20 mouse cellular contexts compared by ENCODE assay signal in genomic region chr11:115244840-115245239, GRCm38 (mm10). TPM values are rescaled to one million over a fixed set of nuclear protein-coding genes. Genes with fewer than 3 reads are reported as not detected.
A peak's percentile ranks its signal among the peaks of the same experiment; 100 is the strongest.
DNase-seq lines count a peak whose midpoint lies in the region; ATAC-seq and TF ChIP-seq lines count a peak whose summit lies in the region.
"Had no signal": no experiment of that assay in that cellular context is flagged by ENCODE, and none has a peak within 500 bp of the region (broad histone marks: within the 10 kb centered on the region; RNA-seq: fewer than 3 reads in every experiment).

No protein-coding gene starts in this region.

- peaks cover 55% of the 10 kb centered on the region for H3K4me1 ChIP-seq in kidney, embryonic 15.5 days
- H3K4me1 ChIP-seq in lung, embryonic 15.5 days: peaks cover 3% of the 10 kb centered on the region

- H3K9ac ChIP-seq in kidney, embryonic 15.5 days: no peak overlapping the region
- no peak overlapping the region for H3K9ac ChIP-seq in lung, embryonic 15.5 days
- H3K9ac ChIP-seq: limb, embryonic 13.5 days had no signal

- no peak for ATAC-seq in kidney, embryonic 15.5 days (replicated peaks; ENCODE audit: low FRiP score)
- peak; percentile 20 for ATAC-seq in Patski
- peak; percentile 23; the same call in 1 of the 2 replicates for ATAC-seq in lung, embryonic 15.5 days (ENCODE audit: borderline replicate concordance, extremely low read depth, low FRiP score, low TSS enrichment)
- ATAC-seq: forebrain, embryonic 16.5 days; hindbrain, postnatal 0 days had no signal

- H3K27me3 ChIP-seq in kidney, embryonic 15.5 days: peaks cover 94% of the 10 kb centered on the region
- H3K27me3 ChIP-seq in Patski: peaks cover 13% of the 10 kb centered on the region
- peaks cover 44% of the 10 kb centered on the region for H3K27me3 ChIP-seq in lung, embryonic 15.5 days

- peaks cover 13% of the 10 kb centered on the region for H3K36me3 ChIP-seq in kidney, embryonic 15.5 days
- no peaks in the 10 kb centered on the region for H3K36me3 ChIP-seq in lung, embryonic 15.5 days

- H3K9me3 ChIP-seq in kidney, embryonic 15.5 days (replicated peaks): no peaks in the 10 kb centered on the region
- no peaks in the 10 kb centered on the region for H3K9me3 ChIP-seq in lung, embryonic 15.5 days
- H3K9me3 ChIP-seq: limb, embryonic 13.5 days had no signal

- no peak overlapping the region for H3K27ac ChIP-seq in kidney, embryonic 15.5 days
- H3K27ac ChIP-seq in lung, embryonic 15.5 days: no peak overlapping the region
- H3K27ac ChIP-seq: hindbrain, postnatal 0 days; limb, embryonic 13.5 days had no signal

- 70% methylated on average over 8 of the region's 8 CpGs for WGBS in kidney, embryonic 15.5 days
- 63% methylated on average over 8 of the region's 8 CpGs for WGBS in lung, embryonic 15.5 days

- no peak overlapping the region for H3K4me2 ChIP-seq in kidney, embryonic 15.5 days
- H3K4me2 ChIP-seq in lung, embryonic 15.5 days: no peak overlapping the region
- H3K4me2 ChIP-seq: limb, embryonic 13.5 days had no signal

- in situ Hi-C loops in Patski (cut with MboI; ENCODE audit: low pct_unique_long_range_greater_than_20kb): no loop called here

- peak; percentile 37 for DNase-seq in kidney, adult 18-20 months
- DNase-seq in Patski (ENCODE audit: low read depth, low spot score) (no peak), liver (peak; percentile 54)
- DNase-seq in thymus, postnatal 4 days: no peak
- DNase-seq in thymus, postnatal 10 days (ENCODE audit: low spot score in 2 of 2): no peak
- DNase-seq in left cerebral cortex, postnatal 25 days (ENCODE audit: low spot score in 2 of 2): no peak
- DNase-seq: adrenal gland, postnatal 14 days; cerebellum, adult 8-10 months; retina, postnatal 1 day; thymus, postnatal 14 days had no signal

- H3K4me3 ChIP-seq in kidney, embryonic 15.5 days (replicated peaks): no peak overlapping the region
- H3K4me3 ChIP-seq in lung, embryonic 15.5 days: no peak overlapping the region
- H3K4me3 ChIP-seq: erythroblast, embryonic 14.5 days; limb, embryonic 13.5 days had no signal

- intact Hi-C loops in left cerebral cortex, postnatal 25 days (cut with DNase I): no loop called here

- CTCF ChIA-PET in Patski (lab: Charles Lee): no interaction called here

- TF ChIP-seq CTCF in Patski (IDR thresholded peaks at IDR 0.05): no peak

- POLR2A ChIA-PET in Patski (lab: Charles Lee): no interaction called here

RNA-seq across cellular contexts. Expression of gene Grin2c, which starts 22.2 kb away (rescaled TPM):
- not detected in 2 replicates for polyA plus RNA-seq in kidney, embryonic 15.5 days (2015; fragmentation: Nextera tagmentation; extraction: Ambion mirVana)
- polyA plus RNA-seq in Patski (2021): not detected
- polyA plus RNA-seq in lung, embryonic 15.5 days (2015; fragmentation: Nextera tagmentation; extraction: Ambion mirVana): 0.05 and 0.08 TPM in 2 replicates
- total RNA-seq in left cerebral cortex, postnatal 25 days (2021): 10 to 100 TPM; 41.0 to 42.0 TPM
- total RNA-seq: granulocyte monocyte progenitor cell, adult 5-6 weeks had no signal
- polyA plus RNA-seq: G1E; heart, postnatal 0 days; stomach, embryonic 14.5 days had no signal

RNA-seq across cellular contexts. Expression of gene Fdxr, which starts 32.0 kb away (rescaled TPM):
- polyA plus RNA-seq in kidney, embryonic 15.5 days (2015; fragmentation: Nextera tagmentation; extraction: Ambion mirVana): 15.4 and 20.8 TPM in 2 replicates
- 7.1 TPM for polyA plus RNA-seq in Patski (2021)
- 14.6 and 15.8 TPM in 2 replicates for polyA plus RNA-seq in lung, embryonic 15.5 days (2015; fragmentation: Nextera tagmentation; extraction: Ambion mirVana)
- 10 to 100 TPM; 14.5 to 17.4 TPM for total RNA-seq in left cerebral cortex, postnatal 25 days (2021)

RNA-seq across cellular contexts. Expression of gene Fads6, which starts 52.6 kb away (rescaled TPM):
- 0.49 and 0.55 TPM in 2 replicates for polyA plus RNA-seq in kidney, embryonic 15.5 days (2015; fragmentation: Nextera tagmentation; extraction: Ambion mirVana)
- polyA plus RNA-seq in Patski (2021): 0.05 TPM
- polyA plus RNA-seq in lung, embryonic 15.5 days (2015; fragmentation: Nextera tagmentation; extraction: Ambion mirVana): 0.30 and 0.32 TPM in 2 replicates
- 10 to 100 TPM in 1 of 2 experiments, 1 to 10 TPM in 1; 9.5 to 10.8 TPM for total RNA-seq in left cerebral cortex, postnatal 25 days (2021)
- polyA plus RNA-seq: G1E had no signal

RNA-seq across cellular contexts. Expression of gene Nat9, which starts 57.2 kb away (rescaled TPM):
- 21.5 and 23.4 TPM in 2 replicates for polyA plus RNA-seq in kidney, embryonic 15.5 days (2015; fragmentation: Nextera tagmentation; extraction: Ambion mirVana)
- 28.0 TPM for polyA plus RNA-seq in Patski (2021)
- polyA plus RNA-seq in lung, embryonic 15.5 days (2015; fragmentation: Nextera tagmentation; extraction: Ambion mirVana): 22.0 and 23.8 TPM in 2 replicates
- 10 to 100 TPM; 20.1 to 22.3 TPM for total RNA-seq in left cerebral cortex, postnatal 25 days (2021)

RNA-seq across cellular contexts. Expression of gene Tmem104, which starts 57.6 kb away (rescaled TPM):
- polyA plus RNA-seq in kidney, embryonic 15.5 days (2015; fragmentation: Nextera tagmentation; extraction: Ambion mirVana): 10.6 and 11.0 TPM in 2 replicates
- 10.2 TPM for polyA plus RNA-seq in Patski (2021)
- 10.5 and 12.3 TPM in 2 replicates for polyA plus RNA-seq in lung, embryonic 15.5 days (2015; fragmentation: Nextera tagmentation; extraction: Ambion mirVana)
- 10 to 100 TPM; 15.8 to 18.2 TPM for total RNA-seq in left cerebral cortex, postnatal 25 days (2021)

Comparison
In these comparisons a context has a peak if more than half of its experiments do, and no peak if none do; other contexts are left out.
1. DNase-seq: peak in kidney, adult 18-20 months (single experiment) and liver (single experiment); none in Patski (single experiment), thymus, postnatal 4 days (single experiment), thymus, postnatal 10 days (0 of 2) and left cerebral cortex, postnatal 25 days (0 of 2).